Mouse (Mus musculus) small intestine, adult 2 months (tissue): ENCODE results near the gene Msi2.

ENCODE experiments used
- CTCF ChIP-seq: fragments of 200-500 bp; IDR thresholded peaks from 2 replicates; pipeline ENCODE4 v1.5.1; 2012; ENCODE audit warnings: low read depth, mild to moderate bottlenecking, control low read depth, inconsistent platforms, low read length, moderate library complexity, mixed read lengths; ENCODE audit not compliant: insufficient replicate concordance, insufficient read length; ENCODE audit errors: extremely low read depth
- POLR2A ChIP-seq: fragments of 200-500 bp; IDR thresholded peaks from 2 replicates; pipeline ENCODE4 v1.6.1; 2012; ENCODE audit warnings: low read depth, mild to moderate bottlenecking, control low read depth, inconsistent platforms, low read length, moderate library complexity

DNA sequence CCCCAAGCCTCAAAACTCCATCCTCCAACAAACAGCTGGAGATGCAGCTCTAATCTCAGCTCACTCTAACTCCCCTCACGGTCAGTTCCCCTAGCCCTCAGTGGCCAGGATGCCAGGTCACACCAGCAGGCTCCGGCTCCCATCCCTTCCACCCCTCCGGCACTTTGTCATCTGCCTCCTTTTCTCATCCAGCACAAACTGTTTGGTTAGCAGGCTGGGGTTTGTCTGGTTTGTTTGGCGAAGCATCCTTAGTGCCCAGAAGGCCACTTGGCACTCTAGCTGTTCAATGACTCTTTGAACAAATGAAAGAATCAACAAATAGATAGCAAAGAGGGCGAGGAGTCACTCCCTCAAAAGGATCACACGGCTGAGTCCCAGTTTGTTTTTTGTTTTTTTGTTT, 194.8 kb downstream of the Msi2 start:
- TF ChIP-seq CTCF (no peak), POLR2A (no peak)
